Mouse (Mus musculus) embryonic fibroblast, embryonic 13.5 days (primary cell): ENCODE measurements around the gene Smad6.

Source experiments
- CTCF ChIP-seq: IDR thresholded peaks from 2 replicates; pipeline ENCODE4 v1.5.1; 2011; ENCODE audit warnings: mild to moderate bottlenecking, control low read depth, low read length, moderate library complexity, borderline replicate concordance; ENCODE audit not compliant: insufficient read depth
- POLR2A ChIP-seq: IDR thresholded peaks from 2 replicates; pipeline ENCODE4 v1.6.1; 2011; ENCODE audit warnings: low read depth, mild to moderate bottlenecking, control low read depth, low read length, moderate library complexity

- TF ChIP-seq CTCF: no peak
- no peak for TF ChIP-seq POLR2A
These were observed 117.3 kb downstream of the Smad6 start for GRCm38 (mm10) chr9:63904543-63904942.
